Mouse (Mus musculus) myocyte (in vitro differentiated cells): Measurements from ENCODE around the gene Rabgef1. TPM values are rescaled to one million over a fixed set of nuclear protein-coding genes. Genes with fewer than 3 reads are reported as not detected.
"Not testable (repeated sequence)": the region's sequence is repeated elsewhere in the genome, so short reads cannot be mapped to it uniquely, and the experiment has no call there.

Source experiments
- H3K27me3 ChIP-seq: one replicate; pipeline ENCODE4 v1.6.1; 2011; ENCODE audit not compliant: control insufficient read depth, insufficient read depth, insufficient read length
- H3K36me3 ChIP-seq: one replicate; pipeline ENCODE4 v1.6.1; 2011; ENCODE audit not compliant: control insufficient read depth, insufficient read depth
- H3K4me2 ChIP-seq: one replicate; pipeline ENCODE4 v1.6.1; 2011; ENCODE audit warnings: low read depth, control low read depth
- H3K4me3 ChIP-seq: one replicate; pipeline ENCODE4 v1.5.1; 2011; ENCODE audit warnings: mild to moderate bottlenecking, control low read depth, moderate library complexity
- H3K79me2 ChIP-seq: one replicate; pipeline ENCODE4 v1.6.1; 2011; ENCODE audit not compliant: control insufficient read depth, insufficient read depth
- H3ac ChIP-seq: one replicate; pipeline ENCODE4 v1.6.1; 2011; ENCODE audit not compliant: control insufficient read depth, insufficient read length
- CEBPB ChIP-seq: IDR thresholded peaks from 2 replicates; pipeline ENCODE4 v1.6.1; 2011; ENCODE audit warnings: mild to moderate bottlenecking, moderate library complexity; ENCODE audit not compliant: poor library complexity, insufficient read depth, severe bottlenecking
- E2F4 ChIP-seq: IDR thresholded peaks from one replicate; pipeline ENCODE4 v1.6.1; 2011; ENCODE audit warnings: mild to moderate bottlenecking, control low read depth, moderate library complexity; ENCODE audit not compliant: insufficient read depth
- MAX ChIP-seq: IDR thresholded peaks from one replicate; pipeline ENCODE4 v1.6.1; 2011; ENCODE audit warnings: low read depth, mild to moderate bottlenecking, control low read depth
- MYOD1 ChIP-seq, 3 experiments: IDR thresholded peaks; one replicate each; pipeline ENCODE4 v1.6.1; 2011; ENCODE audit warnings: control low read depth in 2 of 3, low read depth in 2 of 3, mild to moderate bottlenecking in 2 of 3, moderate library complexity in 1 of 3; ENCODE audit not compliant: insufficient read length in 2 of 3, control insufficient read depth in 1 of 3
- MYOG ChIP-seq, 3 experiments: IDR thresholded peaks; one replicate each; pipeline ENCODE4 v1.6.1; 2011; ENCODE audit warnings: control low read depth in 2 of 3, low read depth in 2 of 3, mild to moderate bottlenecking in 2 of 3; ENCODE audit not compliant: insufficient read length in 2 of 3, control insufficient read depth in 1 of 3, insufficient read depth in 1 of 3
- POLR2A ChIP-seq: IDR thresholded peaks from one replicate; pipeline ENCODE4 v1.6.1; 2011; ENCODE audit warnings: low read depth, mild to moderate bottlenecking, control low read depth, moderate library complexity; ENCODE audit not compliant: insufficient read length
- POLR2AphosphoS2 ChIP-seq: IDR thresholded peaks from one replicate; pipeline ENCODE4 v1.6.1; 2011; ENCODE audit warnings: low read depth, control low read depth; ENCODE audit not compliant: insufficient read length
- REST ChIP-seq: IDR thresholded peaks from one replicate; pipeline ENCODE4 v1.6.1; 2011; ENCODE audit warnings: mild to moderate bottlenecking, control low read depth, moderate library complexity; ENCODE audit not compliant: insufficient read depth, insufficient read length
- SRF ChIP-seq: IDR thresholded peaks from one replicate; pipeline ENCODE4 v1.6.1; 2011; ENCODE audit warnings: low read depth; ENCODE audit not compliant: control insufficient read depth, insufficient read length
- TCF12 ChIP-seq: IDR thresholded peaks from one replicate; pipeline ENCODE4 v1.6.1; 2011; ENCODE audit warnings: mild to moderate bottlenecking, control low read depth; ENCODE audit not compliant: poor library complexity, insufficient read depth, severe bottlenecking
- TCF3 ChIP-seq: IDR thresholded peaks from one replicate; pipeline ENCODE4 v1.6.1; 2011; ENCODE audit warnings: low read depth, control low read depth; ENCODE audit not compliant: insufficient read length
- USF1 ChIP-seq: IDR thresholded peaks from one replicate; pipeline ENCODE4 v1.6.1; 2011; ENCODE audit warnings: low read depth, mild to moderate bottlenecking, control low read depth, moderate library complexity
- polyA plus RNA-seq: library from polyadenylated mRNA; unstranded; fragments of >200 nt; fragmentation: generic; extraction: Trizol; gene quantifications from one replicate; pipeline ENCODE4 v1.2.1, GENCODE M21; 2012; ENCODE audit warnings: missing spikeins

Gene Rabgef1
- polyA plus RNA-seq, 1 experiment = 18.8 TPM

- TF ChIP-seq E2F4 (no peak), MAX (no peak), POLR2AphosphoS2 (peak; percentile 10)
- peak overlapping the region; percentile 69 for H3K4me2 ChIP-seq
Measured at GRCm38 (mm10) chr5:130254164-130255016, 82.8 kb downstream of the Rabgef1 start.

GRCm38 (mm10) chr5:130255017-130255720 lies 83.6 kb downstream of the Rabgef1 start, which contains the start of the genes Sbds and Tyw1:
TSS of gene Sbds (minus strand) at chr5:130255530.
TSS of gene Tyw1 (plus strand) at chr5:130255619.
- TF ChIP-seq USF1 (no peak), TCF12 (no peak), TCF3 (no peak), REST (no peak), POLR2AphosphoS2 (peak; percentile 98), E2F4 (no peak), MYOG (IDR thresholded peaks at IDR 0.05; ENCODE audit: control insufficient read depth in 1 of 3, insufficient read depth in 1 of 3, insufficient read length in 2 of 3, low read depth in 2 of 3) (no peak), POLR2A (peak; percentile 98), CEBPB (no peak), MAX (no peak), SRF (peak; percentile 86), MYOD1 (IDR thresholded peaks at IDR 0.05; ENCODE audit: control insufficient read depth in 1 of 3, insufficient read length in 2 of 3, low read depth in 2 of 3) (no peak)
- Histone ChIP-seq H3K4me3 (peak within 1 kb of the TSS; percentile 99), H3K4me2 (peak within 1 kb of the TSS; percentile 100), H3K79me2 (peaks cover 51% of the 10 kb centered on the region), H3ac (peak within 1 kb of the TSS; percentile 34), H3K27me3 (no peaks in the 10 kb centered on the region), H3K36me3 (peaks cover 27% of the 10 kb centered on the region)

More at GRCm38 (mm10) chr5:130254164-130255016, 82.8 kb downstream of the Rabgef1 start:
- H3K36me3 ChIP-seq = peaks cover 33% of the 10 kb centered on the region
- H3K27me3 ChIP-seq = no peaks in the 10 kb centered on the region
- H3K79me2 ChIP-seq = peaks cover 49% of the 10 kb centered on the region
- peak overlapping the region; percentile 34 for H3ac ChIP-seq
- peak overlapping the region; percentile 99 for H3K4me3 ChIP-seq

GRCm38 (mm10) chr5:130255799-130256525 lies 84.4 kb downstream of the Rabgef1 start:
- peak overlapping the region; percentile 100 for H3K4me2 ChIP-seq
- not testable (repeated sequence) for H3K27me3 ChIP-seq
- peaks cover 21% of the 10 kb centered on the region for H3K36me3 ChIP-seq
- H3K4me3 ChIP-seq = peak overlapping the region; percentile 99
- peaks cover 49% of the 10 kb centered on the region for H3K79me2 ChIP-seq
- H3ac ChIP-seq = peak overlapping the region; percentile 34

- Histone ChIP-seq H3K27me3 (no peaks in the 10 kb centered on the region), H3K79me2 (peaks cover 41% of the 10 kb centered on the region), H3K4me2 (peak overlapping the region; percentile 100), H3K4me3 (peak overlapping the region; percentile 99), H3ac (peak overlapping the region; percentile 38), H3K36me3 (peaks cover 19% of the 10 kb centered on the region)
- TF ChIP-seq SRF (peak; percentile 24), POLR2AphosphoS2 (peak; percentile 85), E2F4 (peak; percentile 95), POLR2A (peak; percentile 77), MAX (no peak)
Measured at GRCm38 (mm10) chr5:130256678-130257271, 85.2 kb downstream of the Rabgef1 start.

- Histone ChIP-seq H3K79me2 (peaks cover 36% of the 10 kb centered on the region), H3ac (peak overlapping the region; percentile 38), H3K27me3 (no peaks in the 10 kb centered on the region), H3K4me3 (peak overlapping the region; percentile 99), H3K4me2 (peak overlapping the region; percentile 95), H3K36me3 (peaks cover 14% of the 10 kb centered on the region)
- TF ChIP-seq POLR2A (no peak), MYOG (IDR thresholded peaks at IDR 0.05; ENCODE audit: control insufficient read depth in 1 of 3, insufficient read depth in 1 of 3, insufficient read length in 2 of 3, low read depth in 2 of 3) (no peak), TCF12 (no peak), USF1 (no peak), TCF3 (no peak), CEBPB (no peak), SRF (no peak)
Measured at GRCm38 (mm10) chr5:130257303-130257702, 85.7 kb downstream of the Rabgef1 start.
